Mouse (Mus musculus) spleen, adult 2 months (tissue): ENCODE data around the gene Ola1.
A peak's percentile ranks its signal among the peaks of the same experiment; 100 is the strongest.

Source experiments
- CTCF ChIP-seq: fragments of 200-500 bp; IDR thresholded peaks from 2 replicates; pipeline ENCODE4 v1.5.1; 2011; ENCODE audit warnings: mild to moderate bottlenecking, inconsistent platforms; ENCODE audit not compliant: insufficient read depth, insufficient read length, insufficient replicate concordance; ENCODE audit errors: extremely low read depth
- POLR2A ChIP-seq: fragments of 200-500 bp; IDR thresholded peaks from 2 replicates; pipeline ENCODE4 v1.6.1; 2011; ENCODE audit warnings: low read depth, low read length, inconsistent platforms

GRCm38 (mm10) chr2:73053791-73054490 is 164.8 kb downstream of the Ola1 start:
- TF ChIP-seq CTCF (no peak), POLR2A (peak; percentile 36; the same call in 1 of the 2 replicates)
